Mouse (Mus musculus) frontal cortex, postnatal 25 days (tissue): ENCODE data around the gene Olfr324.
A peak's percentile ranks its signal among the peaks of the same experiment; 100 is the strongest.

ENCODE experiments used
- DNase-seq, 2 experiments: peaks; one replicate each; pipeline ENCODE4 v3.0.0; 2022; ENCODE audit warnings: low spot score in 2 of 2

Gene Olfr324

GRCm38 (mm10) chr11:58634878-58635277, 40.0 kb downstream of the Olfr324 start:
- no peak for DNase-seq

GRCm38 (mm10) chr11:58636376-58636977, 41.6 kb downstream of the Olfr324 start:
- DNase-seq, result peak in 1 of 2 experiments; percentile 13

GRCm38 (mm10) chr11:58638176-58638701, 43.3 kb downstream of the Olfr324 start:
- DNase-seq, result no peak

- DNase-seq, result no peak
These were observed 45.5 kb downstream of the Olfr324 start, which contains the start of gene Trim58 for GRCm38 (mm10) chr11:58640272-58640867. Gene Trim58 (plus strand): TSS chr11:58640465.

GRCm38 (mm10) chr11:58641057-58641456, 46.1 kb downstream of the Olfr324 start:
- DNase-seq, result no peak

- no peak for DNase-seq
These were observed 46.9 kb downstream of the Olfr324 start for GRCm38 (mm10) chr11:58641638-58642358.

- DNase-seq, result no peak
These were observed 48.4 kb downstream of the Olfr324 start for GRCm38 (mm10) chr11:58643350-58643749.
